Mouse (Mus musculus): ENCODE measurements at regions not wholly inside any gene's neighbourhood (a gene's known extent, or its start where the extent isn't known, plus 50 kb on each side); places are given as distances from the start of the nearest gene placed in this dataset.

DNA sequence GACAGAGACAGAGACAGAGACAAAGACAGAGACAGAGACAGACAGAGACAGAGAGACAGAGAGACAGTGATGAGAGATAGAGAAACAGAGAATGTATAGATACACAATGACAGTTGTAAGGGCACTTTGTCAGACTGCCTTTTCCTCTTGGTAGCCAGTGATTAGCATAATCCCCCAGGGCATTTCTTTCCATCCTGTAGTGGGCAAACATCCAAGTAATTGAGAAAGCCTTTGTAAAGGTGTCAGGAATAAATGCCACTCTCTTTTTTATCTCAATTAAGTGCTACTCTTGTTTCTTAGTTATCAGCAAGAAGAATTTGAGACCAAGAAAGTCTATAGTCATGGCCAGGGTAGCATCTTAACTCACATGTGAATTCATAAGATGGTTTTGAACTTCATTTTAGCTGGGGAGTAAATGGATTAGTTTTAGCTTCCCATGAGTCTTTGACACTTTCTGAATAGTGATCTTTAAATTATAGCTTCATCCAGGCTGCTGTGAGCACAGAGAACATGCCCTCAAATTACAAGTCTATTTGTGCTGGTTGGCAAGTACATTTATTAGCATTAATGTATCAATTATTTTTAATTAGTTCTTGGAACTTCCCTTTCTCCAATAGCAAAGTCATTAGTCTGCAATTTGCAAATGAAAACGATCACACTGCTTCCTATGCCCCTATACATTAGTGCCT, 1215.9 kb downstream of the Gm9008 start:
- DNase-seq (ENCODE audit: extremely low spot score in 1 of 2, low spot score in 1 of 2), result no peak

- no peak for DNase-seq (ENCODE audit: extremely low spot score in 1 of 2, low spot score in 1 of 2)
Measured at GRCm38 (mm10) chr6:75254076-75254414, 1243.5 kb downstream of the Gm9008 start.

GRCm38 (mm10) chr6:75253357-75254075, 1244.1 kb downstream of the Gm9008 start:
- DNase-seq (ENCODE audit: extremely low spot score in 1 of 2, low spot score in 1 of 2), result peak; percentile 8 to 59

DNA sequence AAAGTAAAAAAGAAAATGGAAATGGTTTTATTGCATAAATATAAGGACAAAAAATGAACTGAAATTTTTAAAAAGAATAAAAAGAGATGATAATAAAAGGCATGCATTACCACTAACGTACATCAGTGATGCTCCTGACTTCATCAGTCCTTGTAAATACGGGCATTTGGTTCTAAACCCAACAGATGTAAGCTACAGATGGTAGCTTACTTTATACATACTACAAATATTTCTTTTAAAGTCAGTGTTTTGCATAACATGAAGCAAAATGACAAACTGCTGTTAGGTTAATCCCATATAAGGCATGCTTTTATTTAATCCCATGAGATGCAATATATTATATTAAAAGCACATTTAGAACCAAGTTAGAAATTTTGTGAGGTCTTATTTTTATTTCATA, 1282.1 kb downstream of the Gm9008 start:
- no peak for DNase-seq (ENCODE audit: extremely low spot score in 1 of 2, low spot score in 1 of 2)

GRCm38 (mm10) chr6:75212721-75213475, 1284.7 kb downstream of the Gm9008 start:
- DNase-seq (ENCODE audit: extremely low spot score in 1 of 2, low spot score in 1 of 2), result no peak
